Mouse (Mus musculus): ENCODE data around the gene Ftl1.
A peak's percentile ranks its signal among the peaks of the same experiment; 100 is the strongest.
"Not testable (repeated sequence)": the region's sequence is repeated elsewhere in the genome, so short reads cannot be mapped to it uniquely, and the experiment has no call there.

The Ftl1 gene

DNA sequence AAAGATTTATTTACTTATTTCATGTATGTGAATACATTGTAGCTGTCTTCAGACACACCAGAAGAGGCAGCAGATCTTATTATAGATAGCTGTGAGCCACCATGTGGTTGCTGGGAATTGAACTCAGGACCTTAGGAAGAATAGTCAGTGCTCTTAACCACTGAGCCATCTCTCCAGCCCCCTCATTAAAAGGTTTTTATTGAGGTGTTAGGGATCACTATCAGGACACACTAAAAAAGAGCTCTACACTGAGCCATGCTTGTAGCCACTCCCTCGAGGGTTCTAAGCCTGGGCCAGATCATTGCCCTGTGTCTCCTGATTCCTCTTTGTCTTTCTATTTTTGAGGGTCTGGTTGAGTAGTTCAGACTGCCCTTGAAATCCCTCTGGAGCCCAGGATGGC, 16.8 kb upstream of the Ftl1 start:
- no peak for DNase-seq (ENCODE audit: low spot score in 2 of 2)

DNA sequence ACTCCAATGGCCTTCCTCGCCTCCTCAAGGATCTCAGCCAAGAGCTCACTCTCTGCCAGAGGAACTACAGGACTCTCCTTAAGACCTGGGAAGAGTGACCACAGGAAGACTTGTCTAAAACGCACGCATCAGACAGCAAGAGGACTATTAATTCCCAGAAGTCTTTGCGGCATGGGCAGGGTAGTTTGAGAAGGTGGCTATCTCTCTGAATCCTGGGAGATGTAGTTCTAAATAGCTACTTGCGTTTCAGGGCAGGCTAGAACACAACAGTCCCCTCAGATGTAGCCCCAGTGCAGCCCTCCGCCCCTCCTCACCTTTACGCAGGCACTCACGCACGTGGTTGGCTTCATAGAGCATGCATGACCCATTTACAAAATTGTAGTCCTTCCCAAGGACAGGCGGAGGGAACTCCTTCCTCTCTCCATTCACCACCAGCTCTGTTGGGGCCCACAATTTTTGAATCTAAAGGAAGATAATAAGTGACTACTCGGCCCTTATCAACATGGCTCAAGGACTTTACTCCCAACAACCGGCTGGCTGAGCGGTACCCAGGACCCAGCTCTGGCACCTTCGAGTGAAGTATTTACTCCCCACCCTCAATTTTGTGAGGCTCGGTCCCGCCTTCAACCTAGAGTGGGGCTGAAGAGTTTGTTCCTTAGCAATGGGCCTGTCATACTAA, 15.7 kb upstream of the Ftl1 start:
- DNase-seq (ENCODE audit: low spot score in 2 of 2): no peak

GRCm38 (mm10) chr7:45470869-45471268, 11.2 kb upstream of the Ftl1 start:
- DNase-seq (ENCODE audit: low spot score in 2 of 2): peak in 1 of 2 experiments; percentile 86

GRCm38 (mm10) chr7:45467090-45467670, 7.5 kb upstream of the Ftl1 start:
- DNase-seq (ENCODE audit: low spot score in 2 of 2): no peak

- DNase-seq (ENCODE audit: low spot score in 2 of 2): peak; percentile 93 to 97
Observed at GRCm38 (mm10) chr7:45466283-45467089, 6.8 kb upstream of the Ftl1 start, which contains the start of gene Bax. Bax (minus strand) TSS chr7:45466898.

- DNase-seq (ENCODE audit: low spot score in 2 of 2): peak in 1 of 2 experiments; percentile 14
Observed at GRCm38 (mm10) chr7:45465549-45465948, 5.9 kb upstream of the Ftl1 start.

- no peak for DNase-seq (ENCODE audit: low spot score in 2 of 2)
Observed at GRCm38 (mm10) chr7:45465112-45465511, 5.4 kb upstream of the Ftl1 start.

GRCm38 (mm10) chr7:45463987-45464778, 4.5 kb upstream of the Ftl1 start:
- no peak for DNase-seq (ENCODE audit: low spot score in 2 of 2)

DNA sequence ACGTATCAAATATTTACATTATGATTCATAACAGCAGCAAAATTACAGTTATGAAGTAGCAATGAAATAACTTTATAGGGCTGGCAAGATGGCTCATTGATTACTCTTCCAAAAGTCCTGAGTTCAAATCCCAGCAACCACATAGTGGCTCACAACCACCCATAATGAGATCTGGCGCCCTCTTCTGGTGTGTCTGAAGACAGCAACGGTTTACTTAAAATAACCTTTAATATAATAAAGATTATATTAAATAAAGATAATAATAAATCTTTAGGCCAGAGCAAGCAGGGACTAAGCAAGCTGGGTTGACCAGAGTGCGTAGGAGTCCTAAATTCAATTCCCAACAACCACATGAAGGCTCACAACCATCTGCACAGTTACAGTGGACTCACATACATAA, 3.2 kb upstream of the Ftl1 start:
- not testable (repeated sequence) for DNase-seq (ENCODE audit: low spot score in 2 of 2)

DNA sequence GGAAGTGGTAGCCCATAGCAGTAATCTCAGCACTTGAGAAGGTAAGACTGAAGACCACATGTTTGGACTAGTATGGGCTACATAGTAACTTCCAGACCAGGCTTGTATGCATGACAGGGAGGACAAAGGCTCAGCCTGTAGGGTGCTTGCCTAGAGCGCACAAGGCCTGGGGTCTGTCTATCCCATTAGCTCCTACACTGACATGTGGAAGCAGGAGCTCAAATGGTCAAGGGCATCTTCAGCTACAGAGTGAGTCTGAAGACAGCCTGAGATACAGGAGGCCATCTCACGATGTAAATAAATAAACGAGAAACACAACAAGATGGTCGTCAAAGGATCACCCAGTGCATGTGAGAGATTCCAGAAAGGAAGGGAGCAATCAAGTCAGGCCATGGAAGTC, 2.6 kb upstream of the Ftl1 start:
- no peak for DNase-seq (ENCODE audit: low spot score in 2 of 2)

DNA sequence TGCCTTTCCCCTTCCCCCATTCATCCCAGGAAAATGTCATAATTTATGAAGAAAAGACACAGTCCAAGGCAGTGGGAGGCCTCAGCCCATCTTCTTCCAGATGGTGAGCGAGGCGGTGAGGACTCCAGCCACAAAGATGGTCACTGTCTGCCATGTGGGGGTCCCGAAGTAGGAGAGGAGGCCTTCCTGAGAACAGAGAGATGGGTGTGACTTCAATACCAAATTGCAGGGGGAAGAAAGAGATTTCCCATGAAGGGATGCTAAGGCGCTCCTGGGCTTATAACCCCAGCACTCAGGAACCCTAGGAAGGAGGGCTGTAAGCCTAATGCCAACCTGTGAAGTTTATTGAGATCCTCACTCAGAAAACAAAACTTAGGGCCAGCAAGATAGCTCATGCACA, 2.1 kb upstream of the Ftl1 start:
- no peak for DNase-seq (ENCODE audit: low spot score in 2 of 2)

DNA sequence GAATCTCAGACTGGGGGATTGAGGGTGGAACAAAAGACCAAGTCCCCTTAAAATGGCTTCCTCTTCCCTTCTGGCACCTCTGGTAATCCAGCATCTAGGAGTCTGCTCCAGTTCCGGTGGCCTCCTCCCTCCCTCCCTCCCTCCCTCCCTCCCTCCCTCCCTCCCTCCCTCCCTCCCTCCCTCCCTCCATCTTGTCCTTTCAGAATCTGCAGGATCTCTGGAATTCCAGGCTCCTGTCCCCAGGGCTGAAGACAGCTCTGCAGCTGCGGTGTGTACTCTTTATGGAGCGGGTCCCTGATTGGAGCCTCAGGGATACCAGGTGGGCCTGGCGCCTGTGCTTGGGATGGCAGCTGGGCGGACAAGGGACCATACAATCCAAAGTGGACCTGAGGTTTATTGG, 1.6 kb upstream of the Ftl1 start:
- no peak for DNase-seq (ENCODE audit: low spot score in 2 of 2)

- peak in 1 of 2 experiments; percentile 24 for DNase-seq (ENCODE audit: low spot score in 2 of 2)
Observed at GRCm38 (mm10) chr7:45460860-45461314, 1.2 kb upstream of the Ftl1 start.

DNA sequence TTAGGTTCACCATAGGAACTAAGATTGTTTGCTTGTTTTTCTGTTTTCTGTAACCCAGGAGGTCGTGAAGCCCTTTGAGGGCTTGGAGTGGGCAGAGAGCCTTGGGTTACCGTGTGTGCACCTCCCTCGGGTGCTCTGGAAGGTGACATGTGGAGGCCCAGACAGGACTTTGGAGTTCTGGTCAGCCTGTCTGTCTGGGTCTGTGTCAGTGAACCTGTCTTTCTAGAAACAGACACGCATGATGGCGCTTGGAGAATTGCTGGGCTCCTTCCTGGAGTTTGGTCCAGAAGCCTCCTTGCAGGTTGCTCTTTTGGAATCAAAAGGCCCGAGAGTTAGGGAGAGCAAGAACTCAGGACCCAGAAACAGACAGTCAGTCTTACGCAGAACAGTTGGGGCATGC, 693 bp upstream of the Ftl1 start:
- DNase-seq (ENCODE audit: low spot score in 2 of 2): peak in 1 of 2 experiments; percentile 23

- DNase-seq (ENCODE audit: low spot score in 2 of 2): peak; percentile 65
Observed at GRCm38 (mm10) chr7:45458748-45459563, 728 bp downstream of the Ftl1 start.

DNA sequence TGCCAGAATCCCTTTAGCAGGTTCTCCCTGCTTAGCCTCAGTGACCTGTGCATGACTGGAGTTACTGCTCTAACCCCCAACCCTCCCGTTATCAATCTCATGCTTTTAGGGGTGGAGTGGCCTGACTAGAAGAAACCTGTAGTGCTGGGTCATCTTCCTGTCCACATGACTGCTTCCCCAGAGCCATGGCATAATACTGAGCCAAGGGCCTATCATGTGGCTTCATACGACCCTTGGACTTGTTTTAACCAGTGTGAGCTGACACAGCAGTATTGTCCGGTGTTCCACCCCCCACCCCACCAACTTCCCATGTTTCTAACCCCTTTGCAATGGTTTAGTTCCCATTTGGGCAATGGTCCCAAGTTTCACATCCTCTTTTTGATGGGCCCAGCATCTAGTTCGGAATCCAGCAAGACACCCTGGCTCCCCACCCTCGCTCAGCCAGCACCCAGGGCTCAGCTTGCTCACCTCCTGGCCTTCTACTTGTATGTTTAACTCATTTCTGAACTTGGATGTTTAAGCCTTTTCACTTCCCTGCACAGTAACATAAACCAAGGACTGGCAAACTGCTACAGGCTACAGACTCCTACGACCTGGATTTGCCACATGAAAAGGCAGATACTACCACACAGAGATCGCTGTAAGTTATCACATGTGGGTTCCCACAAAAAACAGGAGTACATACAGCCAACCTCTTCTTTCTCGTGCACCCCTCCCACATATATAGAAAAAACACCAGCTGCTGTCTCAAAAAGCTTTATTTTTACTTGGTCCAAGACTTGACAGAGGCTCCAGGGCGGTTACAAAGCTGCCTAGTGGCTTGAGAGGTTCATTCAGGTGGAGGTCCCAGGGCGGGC, 2.3 kb downstream of the Ftl1 start:
- no peak for DNase-seq (ENCODE audit: low spot score in 2 of 2)

- DNase-seq (ENCODE audit: low spot score in 2 of 2): no peak
Observed at GRCm38 (mm10) chr7:45456721-45457203, 2.9 kb downstream of the Ftl1 start.

DNA sequence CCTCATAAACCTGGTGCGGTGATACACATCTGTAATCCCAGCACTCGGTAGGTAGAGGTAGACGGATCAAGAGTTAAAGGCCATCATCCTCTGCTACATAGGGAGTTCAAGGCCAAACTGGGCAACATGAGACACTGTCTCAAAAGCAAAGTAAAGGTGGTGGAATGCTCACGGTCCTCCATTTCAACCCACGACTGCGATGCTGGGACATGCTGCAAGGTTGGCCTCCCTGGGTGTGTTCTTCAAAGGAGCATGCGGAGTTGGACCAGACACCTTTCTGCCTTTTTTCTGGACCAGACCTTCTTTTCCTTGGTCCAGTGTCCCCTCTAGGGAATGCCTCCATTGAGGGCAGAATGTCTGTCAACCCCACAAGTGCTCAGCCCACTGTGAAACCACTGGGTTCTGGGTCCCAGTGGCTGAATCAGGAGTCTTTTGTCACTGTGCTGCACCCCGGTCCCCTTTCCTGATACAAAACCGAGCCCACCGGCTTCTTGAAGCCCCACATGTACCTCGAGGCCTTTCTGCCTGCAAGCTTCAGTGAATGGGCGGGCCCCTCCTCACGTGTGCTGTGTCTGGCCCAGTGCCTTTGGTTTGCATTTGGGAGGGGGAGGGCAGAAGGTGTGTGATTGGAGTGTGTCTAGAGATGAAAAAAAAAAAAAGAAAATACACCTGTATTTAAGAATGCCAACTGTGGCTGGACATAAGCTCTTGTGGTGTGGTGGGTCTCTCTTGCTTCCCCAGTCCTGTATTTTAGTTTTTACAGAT, 3.6 kb downstream of the Ftl1 start:
- DNase-seq (ENCODE audit: low spot score in 2 of 2): no peak

DNA sequence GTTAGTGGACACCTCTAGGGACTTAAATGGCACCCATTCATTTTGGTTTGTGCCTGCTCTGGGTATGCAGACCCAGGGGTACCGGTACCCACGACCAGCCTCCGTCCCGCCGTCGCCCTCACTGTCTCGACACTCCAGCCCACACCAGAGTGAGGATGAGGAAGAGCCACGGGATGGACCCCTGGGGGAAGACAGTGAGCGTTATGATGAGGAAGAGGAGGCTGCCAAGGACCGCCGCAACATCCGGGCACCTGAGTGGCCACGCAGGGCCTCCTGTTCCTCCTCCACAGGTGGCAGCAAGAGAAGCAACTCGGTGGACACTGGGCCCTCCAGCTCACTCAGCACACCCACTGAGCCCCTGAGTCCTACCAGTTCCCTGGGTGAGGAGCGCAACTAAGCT, 4.7 kb downstream of the Ftl1 start:
- DNase-seq (ENCODE audit: low spot score in 2 of 2): no peak

All from frontal cortex, postnatal 36 days (tissue).